Mouse (Mus musculus): Measurements from ENCODE around the gene Ubtf.
A peak's percentile ranks its signal among the peaks of the same experiment; 100 is the strongest.
"Not testable (repeated sequence)": the region's sequence is repeated elsewhere in the genome, so short reads cannot be mapped to it uniquely, and the experiment has no call there.

The Ubtf gene

GRCm38 (mm10) chr11:102319410-102319792, at the start of gene Ubtf:
TSS of gene Ubtf (minus strand) at chr11:102319742.
- DNase-seq (ENCODE audit: low read depth) = no peak

DNA sequence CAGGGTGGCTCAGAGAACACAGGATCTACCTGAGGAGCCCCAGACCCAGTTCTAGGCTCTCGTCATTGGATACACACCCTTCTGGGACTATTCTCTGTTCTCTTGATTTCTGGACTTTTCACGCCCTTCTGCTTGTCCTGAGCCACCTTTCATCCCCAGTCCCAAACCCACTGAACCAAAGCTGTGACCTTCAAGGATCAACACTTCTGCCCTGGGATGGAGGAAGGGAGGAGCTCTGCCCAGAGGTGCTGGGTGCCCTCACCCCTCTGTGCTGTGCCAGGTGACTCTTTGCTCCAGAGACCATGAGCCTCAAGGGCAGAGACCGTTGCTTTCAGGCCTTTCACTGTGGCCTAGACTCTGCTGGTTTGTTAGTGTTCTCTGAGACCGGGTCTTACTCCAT, 49.7 kb upstream of the Ubtf start:
- DNase-seq (ENCODE audit: low read depth) = no peak

- DNase-seq (ENCODE audit: low read depth) = no peak
Observed at GRCm38 (mm10) chr11:102368347-102368746, 48.8 kb upstream of the Ubtf start.

DNA sequence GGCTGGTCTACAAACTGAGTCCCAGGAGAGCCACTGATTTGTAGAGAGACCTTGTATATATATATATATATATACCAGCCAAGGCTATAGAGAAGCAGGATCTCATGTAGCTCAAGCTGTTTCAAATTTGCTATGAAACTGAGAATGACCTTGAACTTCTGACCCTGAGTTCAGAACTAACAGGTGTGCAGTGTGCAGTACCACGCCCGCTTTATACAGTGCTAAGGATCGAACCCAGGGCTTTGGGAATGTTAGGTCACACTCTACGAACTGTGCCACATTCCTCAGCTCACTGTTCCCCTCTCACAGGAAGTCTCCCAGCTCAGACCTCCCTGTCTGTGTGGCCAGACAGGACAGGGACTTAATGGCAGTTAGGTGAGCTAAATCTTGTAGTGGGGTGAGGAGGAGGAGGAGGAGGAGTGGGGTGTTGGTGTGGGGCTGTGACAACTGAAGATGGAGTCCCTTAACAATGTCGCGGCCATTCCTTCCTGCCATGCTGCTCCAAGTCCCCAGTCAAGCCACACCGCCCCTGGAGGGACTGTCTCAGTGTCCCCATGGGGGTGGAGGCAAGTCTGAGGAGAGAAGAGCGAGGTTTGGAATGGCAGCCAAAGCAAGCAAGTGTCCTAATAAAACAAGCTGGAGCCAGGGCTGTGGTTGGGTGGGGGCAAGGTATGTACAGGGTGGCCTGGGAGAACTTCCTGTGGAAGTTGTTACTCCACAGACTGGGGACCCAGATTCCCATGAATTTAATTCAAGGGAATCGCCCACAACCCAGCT, 48.1 kb upstream of the Ubtf start:
- DNase-seq (ENCODE audit: low read depth) = no peak

- DNase-seq (ENCODE audit: low read depth) = not testable (repeated sequence)
Observed at GRCm38 (mm10) chr11:102366103-102366502, 46.6 kb upstream of the Ubtf start, which contains the start of gene Slc4a1. TSS of gene Slc4a1 (minus strand) at chr11:102366203.

DNA sequence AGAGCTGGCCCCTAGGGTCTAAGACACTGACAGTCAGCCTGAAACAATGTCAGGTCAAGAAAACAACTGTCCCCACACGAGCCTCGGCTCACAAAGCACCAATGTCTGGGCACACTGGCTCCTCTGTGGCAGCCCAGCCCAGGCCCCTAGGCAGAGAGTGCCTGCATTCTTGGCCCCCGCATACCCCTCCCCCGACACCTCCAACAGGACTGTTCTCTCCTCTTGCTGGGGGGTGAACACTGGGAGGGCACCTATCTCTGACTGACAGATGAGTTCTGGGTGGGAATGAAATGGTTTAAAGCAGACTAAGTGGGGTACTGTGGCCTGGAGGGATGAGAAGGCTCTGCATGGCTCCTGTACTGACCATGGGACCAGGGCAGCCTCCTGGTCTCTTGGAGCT, 46.2 kb upstream of the Ubtf start:
- no peak for DNase-seq (ENCODE audit: low read depth)

- DNase-seq (ENCODE audit: low read depth) = no peak
Observed at GRCm38 (mm10) chr11:102364570-102365371, 45.2 kb upstream of the Ubtf start.

DNA sequence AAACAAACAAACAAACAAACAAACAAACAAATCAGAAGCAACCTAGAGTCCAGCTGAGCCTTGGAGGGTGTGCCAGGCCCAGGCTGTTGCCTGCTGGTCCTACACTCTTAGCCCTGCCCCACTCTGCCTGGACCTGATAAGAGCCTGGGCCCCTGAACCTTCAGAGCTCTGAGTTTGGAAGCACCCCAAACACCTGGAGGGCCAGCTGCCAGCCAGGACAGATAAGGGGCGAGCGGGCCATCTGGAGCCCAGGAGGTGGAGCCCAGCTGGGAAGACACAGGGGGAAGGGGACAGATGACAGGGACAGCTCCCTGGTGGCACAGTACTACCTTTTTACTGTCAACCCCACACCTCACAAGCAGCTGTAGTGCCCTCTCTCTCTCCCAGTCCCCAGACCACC, 44.1 kb upstream of the Ubtf start:
- peak; percentile 35 for DNase-seq (ENCODE audit: low read depth)

GRCm38 (mm10) chr11:102361776-102362495, 42.4 kb upstream of the Ubtf start:
- DNase-seq (ENCODE audit: low read depth) = no peak

- no peak for DNase-seq (ENCODE audit: low read depth)
Observed at GRCm38 (mm10) chr11:102358365-102358764, 38.8 kb upstream of the Ubtf start.

- no peak for DNase-seq (ENCODE audit: low read depth)
Observed at GRCm38 (mm10) chr11:102356636-102357350, 37.3 kb upstream of the Ubtf start.

DNA sequence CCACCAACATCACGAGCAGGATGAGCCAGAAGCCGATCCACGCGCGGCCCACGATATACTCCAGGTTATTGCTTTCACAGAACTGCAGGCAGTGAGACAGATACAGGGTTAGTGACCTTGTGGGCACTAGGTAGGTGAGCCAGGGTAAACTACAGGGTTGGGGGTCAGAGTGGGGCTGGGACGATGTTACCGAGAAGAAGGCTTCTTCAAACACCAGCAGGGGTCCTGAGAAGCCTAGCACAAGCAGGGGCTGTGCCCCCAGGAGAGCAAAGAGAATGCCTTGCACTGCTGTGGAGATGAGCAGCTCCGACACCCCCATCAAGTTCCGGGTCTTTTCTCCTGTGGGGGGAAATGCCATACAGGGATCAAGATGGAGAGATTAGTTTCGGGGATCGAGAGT, 36.6 kb upstream of the Ubtf start:
- DNase-seq (ENCODE audit: low read depth) = no peak

DNA sequence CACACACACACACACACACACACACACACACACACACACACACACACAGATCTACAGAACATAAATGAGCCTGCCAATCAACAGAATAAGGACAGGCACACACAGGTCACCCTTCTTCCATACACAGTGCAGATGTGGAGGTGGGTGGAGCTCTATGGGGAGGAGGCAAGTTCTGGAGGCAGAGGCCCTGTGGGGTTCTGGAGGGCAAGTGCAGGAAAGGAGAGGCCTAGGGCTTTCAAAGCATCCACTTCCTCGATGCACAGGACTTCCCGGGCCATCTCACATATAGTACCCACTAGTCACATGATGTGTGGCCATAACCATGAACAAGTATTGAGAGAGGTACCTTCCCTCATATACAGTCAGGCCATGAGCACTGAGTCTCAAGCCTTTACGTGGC, 36.0 kb upstream of the Ubtf start:
- DNase-seq (ENCODE audit: low read depth) = no peak

GRCm38 (mm10) chr11:102353021-102353431, 33.5 kb upstream of the Ubtf start:
- no peak for DNase-seq (ENCODE audit: low read depth)

DNA sequence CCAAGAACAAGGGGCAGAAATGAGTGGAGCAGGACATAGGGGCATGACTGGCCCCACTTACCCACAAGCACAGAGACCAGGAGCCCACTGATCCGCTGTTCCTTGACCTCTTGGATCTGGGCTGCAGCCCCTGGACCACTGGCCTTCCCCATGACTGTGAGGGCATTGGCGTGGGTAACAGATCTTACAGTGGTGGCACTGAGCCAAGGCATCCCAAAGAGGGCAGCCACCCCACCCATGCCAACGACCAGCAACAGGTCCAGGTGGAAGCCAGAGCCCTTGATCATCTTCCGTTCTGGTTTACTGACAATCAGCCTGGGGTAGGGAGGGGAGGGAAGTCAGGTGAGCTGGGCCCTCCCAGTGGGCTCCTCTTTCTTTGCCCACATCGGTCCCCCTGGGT, 32.8 kb upstream of the Ubtf start:
- DNase-seq (ENCODE audit: low read depth) = no peak

GRCm38 (mm10) chr11:102350981-102351523, 31.5 kb upstream of the Ubtf start:
- no peak for DNase-seq (ENCODE audit: low read depth)

GRCm38 (mm10) chr11:102350416-102350815, 30.9 kb upstream of the Ubtf start:
- no peak for DNase-seq (ENCODE audit: low read depth)

DNA sequence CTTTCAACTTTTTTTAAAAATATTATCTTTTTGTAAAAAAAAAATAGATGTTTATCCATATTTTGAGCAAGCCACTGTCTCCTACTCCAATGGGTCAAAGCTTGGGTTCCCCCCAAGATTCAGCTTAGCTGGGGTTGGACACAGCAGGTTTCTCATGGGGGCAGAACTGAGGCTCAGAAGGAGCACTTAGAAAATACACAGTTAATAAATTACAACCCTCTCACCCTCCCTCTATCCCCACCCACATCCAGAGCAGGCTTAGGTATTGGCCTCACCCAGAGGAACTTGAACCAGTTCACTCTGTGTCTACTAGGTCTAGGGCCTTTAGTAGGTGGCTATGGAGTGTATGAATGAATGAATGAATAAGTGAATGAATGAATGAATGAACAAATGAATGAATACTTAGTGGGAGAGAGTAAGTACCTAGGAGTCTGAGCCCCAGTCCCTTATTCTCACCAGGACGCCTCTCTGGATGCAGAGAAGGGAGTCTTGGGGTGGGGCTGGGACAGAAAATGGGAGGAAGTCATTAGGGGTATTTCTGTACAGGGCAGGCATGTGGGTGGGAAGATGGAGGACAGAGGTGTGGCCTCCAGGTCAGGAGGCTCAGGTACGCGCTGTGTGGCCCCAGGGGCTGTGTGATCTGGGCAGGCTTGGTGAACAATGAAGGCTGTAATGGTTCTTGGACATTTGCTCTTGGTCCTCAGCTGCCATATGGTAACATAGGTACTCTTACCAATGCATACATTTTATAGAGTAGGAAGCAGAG, 29.8 kb upstream of the Ubtf start:
- no peak for DNase-seq (ENCODE audit: low read depth)

DNA sequence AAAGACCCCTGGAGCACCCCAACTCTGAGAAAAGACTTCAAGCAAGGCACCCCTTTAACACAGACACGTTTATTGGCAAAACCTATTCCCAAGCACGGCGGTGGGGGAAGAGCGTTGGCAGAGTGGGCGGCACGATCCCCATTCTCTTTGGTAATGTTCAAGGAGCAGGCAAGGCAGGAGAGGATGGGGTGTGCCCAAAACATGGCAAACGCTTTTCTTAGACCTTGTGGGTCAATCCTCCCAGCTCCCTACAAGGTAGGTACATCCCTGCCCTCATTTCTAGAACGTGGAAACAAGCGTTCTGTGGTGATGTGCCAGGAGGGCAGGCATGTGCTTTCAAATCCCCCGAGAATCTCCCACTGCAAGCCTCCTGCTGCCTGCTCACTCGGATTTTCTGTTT, 29.2 kb upstream of the Ubtf start:
- DNase-seq (ENCODE audit: low read depth) = no peak

- no peak for DNase-seq (ENCODE audit: low read depth)
Observed at GRCm38 (mm10) chr11:102348101-102348585, 28.6 kb upstream of the Ubtf start.

DNA sequence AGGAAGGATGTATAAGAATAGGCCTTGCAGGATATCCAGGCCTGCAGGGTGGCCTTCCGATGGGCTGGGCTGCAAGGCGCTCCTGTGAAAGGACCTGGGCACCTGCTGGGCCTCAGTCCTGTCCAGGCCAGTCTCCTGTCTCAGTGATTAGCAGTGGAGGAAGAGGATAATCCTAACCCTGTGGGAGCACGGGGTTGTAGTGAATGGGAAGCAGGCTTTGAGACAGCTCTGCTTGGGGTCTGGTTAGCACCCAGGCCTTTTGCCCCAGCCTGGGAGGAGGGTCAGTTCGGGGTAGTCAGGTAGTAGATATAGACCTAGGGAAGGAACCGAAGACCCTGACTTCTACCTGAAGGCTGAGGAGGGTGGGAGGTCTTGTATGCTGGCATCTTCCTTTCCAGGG, 28.1 kb upstream of the Ubtf start:
- DNase-seq (ENCODE audit: low read depth) = no peak
